Mouse (Mus musculus) neural tube, embryonic 13.5 days (tissue): Measurements from ENCODE around the gene Fam186b. TPM values are rescaled to one million over a fixed set of nuclear protein-coding genes. Genes with fewer than 3 reads are reported as not detected.

Experiments
- ATAC-seq: fragments of 200-750 bp; cut with Nextera tagmentation; 2 replicates; pipeline ENCODE4 v1.8.0; 2017; ENCODE audit warnings: low read depth, mild to moderate bottlenecking, moderate TSS enrichment, moderate library complexity
- H3K27ac ChIP-seq: fragments of 300-500 bp; sonication (generic); replicated peaks from 2 replicates; pipeline ENCODE4 v1.5.1; 2015; ENCODE audit warnings: moderate library complexity, mild to moderate bottlenecking, inconsistent platforms
- H3K27me3 ChIP-seq: fragments of 300-500 bp; sonication (generic); 2 replicates; pipeline ENCODE4 v1.6.1; 2015; ENCODE audit warnings: mild to moderate bottlenecking, inconsistent platforms
- H3K36me3 ChIP-seq: fragments of 300-500 bp; sonication (generic); 2 replicates; pipeline ENCODE4 v1.6.1; 2015; ENCODE audit warnings: mild to moderate bottlenecking, inconsistent platforms
- H3K4me1 ChIP-seq: fragments of 300-500 bp; sonication (generic); replicated peaks from 2 replicates; pipeline ENCODE4 v1.6.1; 2015; ENCODE audit warnings: inconsistent platforms
- H3K4me2 ChIP-seq: fragments of 300-500 bp; sonication (generic); 2 replicates; pipeline ENCODE4 v1.6.1; 2015; ENCODE audit warnings: inconsistent platforms, mild to moderate bottlenecking, moderate library complexity
- H3K4me3 ChIP-seq: fragments of 300-500 bp; sonication (generic); 2 replicates; pipeline ENCODE4 v1.5.1; 2015; ENCODE audit warnings: mild to moderate bottlenecking, inconsistent platforms
- H3K9ac ChIP-seq: fragments of 300-500 bp; sonication (generic); 2 replicates; pipeline ENCODE4 v1.6.1; 2015; ENCODE audit warnings: moderate library complexity, mild to moderate bottlenecking, inconsistent platforms
- H3K9me3 ChIP-seq: fragments of 300-500 bp; sonication (generic); 2 replicates; pipeline ENCODE4 v1.6.1; 2016; ENCODE audit warnings: inconsistent platforms
- WGBS: fragments of 180-500 bp; shearing (Covaris S2); methylation state at CpG from one replicate; pipeline ENCODE4 v1.1.7; 2015; 5-methylcytosine and 5-hydroxymethylcytosine counted together
- polyA plus RNA-seq: library from polyadenylated mRNA; unstranded; fragments of >200 nt; fragmentation: Nextera tagmentation; extraction: Ambion mirVana; gene quantifications from 2 replicates; pipeline ENCODE4 v1.2.1, GENCODE M21; 2015

The Fam186b gene
- polyA plus RNA-seq, 1 experiment from 2014 or later, result 0.54 TPM

DNA sequence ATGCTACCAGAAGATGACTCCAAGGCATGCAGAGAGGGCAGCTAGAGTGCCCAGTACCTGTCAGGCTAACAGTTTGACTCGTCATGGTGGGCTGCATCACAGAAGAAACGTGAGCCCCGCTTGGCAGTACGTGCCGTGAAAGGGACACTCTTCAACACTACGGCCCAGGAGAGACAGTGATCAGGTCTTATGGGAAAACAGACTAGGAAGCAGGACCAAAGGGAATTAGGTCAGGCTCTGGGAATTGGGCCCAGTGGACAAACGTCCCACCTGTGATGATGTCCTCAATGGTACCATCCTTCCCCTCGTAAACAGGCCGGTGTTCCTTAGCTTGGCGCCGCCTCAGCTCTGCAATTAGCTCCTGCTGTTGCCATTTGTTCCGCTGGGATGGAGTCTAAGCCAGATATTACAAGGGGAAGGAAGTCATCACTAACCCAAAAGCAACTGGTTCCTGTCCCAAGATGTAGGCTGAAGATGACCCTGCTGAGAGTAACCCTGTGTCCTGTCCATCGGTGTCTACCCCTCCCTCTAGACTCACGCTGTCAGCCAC, 23.2 kb upstream of the Fam186b start:
- peak overlapping the region; percentile 80 for H3K27ac ChIP-seq
- no peaks in the 10 kb centered on the region; the same call in 1 of the 2 replicates for H3K4me1 ChIP-seq
- no peak overlapping the region for H3K4me2 ChIP-seq
- ATAC-seq, result no peak
- no peaks in the 10 kb centered on the region for H3K9me3 ChIP-seq
- 75% methylated on average over 14 of the region's 14 CpGs for WGBS
- H3K36me3 ChIP-seq, result peaks cover 95% of the 10 kb centered on the region
- H3K4me3 ChIP-seq, result no peak overlapping the region
- no peaks in the 10 kb centered on the region for H3K27me3 ChIP-seq
- no peak overlapping the region for H3K9ac ChIP-seq

DNA sequence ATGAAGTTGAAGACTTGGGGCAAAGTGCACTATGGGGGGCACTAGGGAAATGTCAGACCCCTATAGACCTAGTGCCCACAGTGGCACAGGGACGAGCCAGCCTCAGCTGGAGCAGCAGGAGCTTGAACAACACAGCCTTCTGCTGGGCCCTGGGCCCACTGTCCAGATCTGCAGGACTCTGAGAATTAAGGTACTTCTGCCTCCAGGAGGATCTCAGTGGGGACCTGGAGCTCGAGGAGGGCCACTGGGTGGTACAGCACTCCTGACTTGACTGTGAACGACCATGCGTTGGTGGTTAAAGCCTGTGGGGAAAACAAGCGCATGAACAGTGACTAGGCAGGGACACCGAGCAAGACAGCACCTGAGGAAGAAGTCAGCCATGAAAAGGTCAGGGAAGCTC, 22.4 kb upstream of the Fam186b start:
- Histone ChIP-seq H3K4me1 (no peaks in the 10 kb centered on the region; the same call in 1 of the 2 replicates), H3K36me3 (peaks cover 99% of the 10 kb centered on the region), H3K9ac (0 out of 2 replicates have a peak overlapping the region, but pooled peaks have one; percentile 22), H3K9me3 (no peaks in the 10 kb centered on the region), H3K4me2 (no peak overlapping the region), H3K4me3 (no peak overlapping the region), H3K27me3 (no peaks in the 10 kb centered on the region), H3K27ac (peak overlapping the region; percentile 80)
- ATAC-seq, result no peak
- WGBS, result 87% methylated on average over 6 of the region's 6 CpGs

DNA sequence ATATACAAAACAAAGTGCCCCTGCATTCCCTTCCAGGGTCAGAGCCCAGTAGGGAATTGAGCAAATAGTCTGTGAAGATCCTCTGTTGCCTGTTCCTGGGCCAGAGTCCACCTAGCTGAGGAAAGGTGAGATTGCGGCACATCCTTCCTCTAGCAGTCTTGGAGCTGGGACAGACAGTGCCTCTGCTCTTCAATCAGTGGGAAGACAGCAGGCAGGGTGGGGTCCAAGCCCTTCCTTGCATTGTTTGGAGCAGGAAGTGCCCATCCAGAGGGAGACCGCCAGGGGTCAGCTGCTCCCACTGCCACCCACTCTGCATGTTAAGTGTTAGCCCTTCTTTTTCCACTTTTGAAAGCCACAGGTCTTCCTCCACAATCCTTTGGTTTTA, 21.6 kb upstream of the Fam186b start:
- Histone ChIP-seq H3K36me3 (peaks cover 99% of the 10 kb centered on the region), H3K27ac (peak overlapping the region; percentile 80), H3K9ac (peak overlapping the region; percentile 22; the same call in 1 of the 2 replicates), H3K4me1 (no peaks in the 10 kb centered on the region; the same call in 1 of the 2 replicates), H3K4me2 (no peak overlapping the region), H3K9me3 (no peaks in the 10 kb centered on the region), H3K27me3 (no peaks in the 10 kb centered on the region), H3K4me3 (no peak overlapping the region)
- peak; percentile 36; the same call in 1 of the 2 replicates for ATAC-seq
- WGBS, result 90% methylated on average over 2 of the region's 2 CpGs

DNA sequence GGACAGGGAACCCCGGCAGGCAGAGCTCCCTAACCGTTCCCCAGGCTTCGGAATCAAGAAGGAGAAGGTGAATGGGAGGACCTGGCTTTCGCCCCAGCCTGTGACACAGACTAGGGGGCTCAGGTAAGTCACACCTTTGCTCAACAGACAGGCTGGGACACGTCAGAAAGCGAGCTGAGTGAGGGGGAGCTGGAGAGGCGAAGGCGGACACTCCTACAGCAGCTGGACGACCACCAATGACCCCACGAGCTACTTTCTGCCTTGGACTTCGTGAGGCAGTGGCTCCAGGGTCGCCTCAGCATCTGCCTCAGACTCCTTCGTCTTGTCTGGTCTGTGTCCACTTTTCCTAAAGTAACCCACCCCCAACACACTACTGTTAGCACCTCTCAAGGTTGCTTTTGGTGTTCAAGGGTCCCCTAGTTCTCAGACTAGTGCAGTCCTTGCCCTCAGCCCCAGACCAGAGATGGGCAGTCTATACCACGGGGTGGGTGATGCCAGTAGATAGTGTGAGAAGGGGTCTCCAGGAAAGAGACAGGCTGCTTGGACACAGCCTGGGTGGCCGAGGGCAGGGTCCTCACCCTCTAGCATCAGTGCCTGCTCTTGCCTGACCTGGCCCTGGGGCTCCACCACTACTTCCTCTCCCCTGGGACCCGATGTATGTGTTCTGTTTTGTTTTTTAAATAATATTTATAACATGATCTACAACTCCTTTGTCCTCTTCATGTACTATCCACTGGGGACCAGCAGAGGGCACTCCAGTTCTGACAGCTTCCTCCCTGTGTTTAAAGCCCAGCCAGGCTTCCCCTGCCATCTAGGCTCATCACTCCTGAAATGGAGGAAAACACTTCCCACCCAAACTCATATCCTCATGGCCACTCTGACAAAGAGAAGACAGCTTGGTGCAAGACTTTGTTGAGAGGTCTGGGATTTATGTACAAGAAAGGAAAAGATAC, 20.9 kb upstream of the Fam186b start:
- no peak overlapping the region for H3K4me2 ChIP-seq
- H3K9me3 ChIP-seq, result no peaks in the 10 kb centered on the region
- no peaks in the 10 kb centered on the region for H3K27me3 ChIP-seq
- H3K36me3 ChIP-seq, result peaks cover 99% of the 10 kb centered on the region
- H3K4me3 ChIP-seq, result no peak overlapping the region
- no peaks in the 10 kb centered on the region; the same call in 1 of the 2 replicates for H3K4me1 ChIP-seq
- ATAC-seq, result 0 out of 2 replicates have a peak, but pooled peaks have one; percentile 40
- peak overlapping the region; percentile 80 for H3K27ac ChIP-seq
- peak overlapping the region; percentile 43; the same call in 1 of the 2 replicates for H3K9ac ChIP-seq
- 84% methylated on average over 16 of the region's 16 CpGs for WGBS

GRCm38 (mm10) chr15:99314891-99315290, 19.2 kb upstream of the Fam186b start:
- Histone ChIP-seq H3K27ac (no peak overlapping the region), H3K9me3 (no peaks in the 10 kb centered on the region), H3K27me3 (no peaks in the 10 kb centered on the region), H3K4me3 (no peak overlapping the region), H3K4me1 (no peaks in the 10 kb centered on the region; the same call in 1 of the 2 replicates), H3K36me3 (peaks cover 98% of the 10 kb centered on the region), H3K4me2 (no peak overlapping the region), H3K9ac (no peak overlapping the region)
- no peak for ATAC-seq
- WGBS, result 96% methylated on average over 16 of the region's 16 CpGs

DNA sequence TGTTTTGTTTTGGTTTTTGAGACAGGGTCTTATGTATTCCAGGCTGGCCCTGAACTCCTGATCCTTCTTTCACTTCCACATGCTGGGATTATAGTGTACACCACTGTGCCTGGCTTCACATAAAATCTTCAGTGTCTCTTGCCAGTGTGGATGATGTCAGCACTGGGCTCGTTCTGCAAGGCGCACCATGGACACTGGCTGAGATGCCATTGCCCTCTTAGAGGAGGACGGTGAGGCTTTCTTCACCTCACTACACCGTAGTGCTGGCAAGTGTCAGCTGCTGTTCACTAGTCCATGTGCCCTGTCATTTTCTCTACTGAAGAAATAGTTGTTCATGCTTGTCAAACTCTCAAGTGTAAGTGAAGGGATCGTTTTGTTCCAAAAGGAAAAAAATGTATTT, 14.9 kb upstream of the Fam186b start:
- Histone ChIP-seq H3K27ac (no peak overlapping the region), H3K36me3 (peaks cover 99% of the 10 kb centered on the region), H3K4me1 (no peaks in the 10 kb centered on the region; the same call in 1 of the 2 replicates), H3K4me2 (no peak overlapping the region), H3K9me3 (no peaks in the 10 kb centered on the region), H3K9ac (no peak overlapping the region), H3K27me3 (no peaks in the 10 kb centered on the region), H3K4me3 (no peak overlapping the region)
- ATAC-seq, result no peak
- WGBS, result 92% methylated on average over 5 of the region's 5 CpGs

- no peak overlapping the region for H3K27ac ChIP-seq
- WGBS, result 94% methylated on average over 9 of the region's 9 CpGs
- H3K4me3 ChIP-seq, result no peak overlapping the region
- no peak overlapping the region for H3K4me2 ChIP-seq
- no peaks in the 10 kb centered on the region; the same call in 1 of the 2 replicates for H3K4me1 ChIP-seq
- H3K27me3 ChIP-seq, result no peaks in the 10 kb centered on the region
- H3K9me3 ChIP-seq, result no peaks in the 10 kb centered on the region
- ATAC-seq, result no peak
- peaks cover 99% of the 10 kb centered on the region for H3K36me3 ChIP-seq
- no peak overlapping the region for H3K9ac ChIP-seq
Observed at GRCm38 (mm10) chr15:99309549-99309948, 13.9 kb upstream of the Fam186b start.

DNA sequence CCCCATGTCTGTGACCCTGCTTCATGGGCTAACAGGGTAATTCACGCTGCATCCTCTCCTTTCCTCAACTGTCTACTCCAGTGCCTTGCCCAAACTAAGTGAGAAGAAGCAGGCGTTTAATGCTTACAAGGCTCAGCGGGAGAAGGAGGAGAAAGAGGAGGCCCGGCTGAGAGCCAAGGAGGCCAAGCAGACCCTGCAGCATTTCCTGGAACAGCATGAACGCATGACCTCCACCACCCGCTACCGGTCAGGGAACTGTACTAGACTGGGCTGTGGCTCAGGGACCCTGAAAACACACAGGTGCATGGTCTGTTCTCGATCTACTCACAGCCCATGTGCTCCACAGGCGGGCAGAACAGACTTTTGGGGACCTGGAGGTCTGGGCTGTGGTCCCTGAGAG, 11.8 kb upstream of the Fam186b start:
- ATAC-seq, result no peak
- Histone ChIP-seq H3K4me3 (no peak overlapping the region), H3K27me3 (no peaks in the 10 kb centered on the region), H3K9ac (no peak overlapping the region), H3K9me3 (no peaks in the 10 kb centered on the region), H3K27ac (no peak overlapping the region), H3K4me2 (no peak overlapping the region), H3K4me1 (0 out of 2 replicates have a peak, but pooled peaks cover 4% of the 10 kb centered on the region), H3K36me3 (peaks cover 89% of the 10 kb centered on the region)
- 92% methylated on average over 9 of the region's 9 CpGs for WGBS

- Histone ChIP-seq H3K9me3 (no peaks in the 10 kb centered on the region), H3K27ac (peak overlapping the region; percentile 93; the same call in 1 of the 2 replicates), H3K36me3 (no peaks in the 10 kb centered on the region), H3K4me1 (peaks cover 28% of the 10 kb centered on the region), H3K27me3 (no peaks in the 10 kb centered on the region), H3K4me3 (peak overlapping the region; percentile 72), H3K9ac (peak overlapping the region; percentile 85), H3K4me2 (peak overlapping the region; percentile 71)
- 42% methylated on average over 5 of the region's 5 CpGs for WGBS
- no peak for ATAC-seq
Observed at GRCm38 (mm10) chr15:99296213-99296612, 525 bp upstream of the Fam186b start.

- under 1% methylated on average over 60 of the region's 64 CpGs for WGBS
- ATAC-seq, result peak; percentile 95
- peak within 1 kb of the TSS; percentile 72 for H3K4me3 ChIP-seq
Observed at GRCm38 (mm10) chr15:99294813-99295374, 794 bp downstream of the Fam186b start, which contains the start of gene Prpf40b. Gene Prpf40b, plus strand, starts transcription at chr15:99295087.

GRCm38 (mm10) chr15:99294287-99294686, 1.4 kb downstream of the Fam186b start:
- H3K27ac ChIP-seq, result peak overlapping the region; percentile 93; the same call in 1 of the 2 replicates
- no peaks in the 10 kb centered on the region for H3K36me3 ChIP-seq
- peaks cover 28% of the 10 kb centered on the region for H3K4me1 ChIP-seq
- peak; percentile 1; the same call in 1 of the 2 replicates for ATAC-seq
- peak overlapping the region; percentile 85 for H3K9ac ChIP-seq
- no peaks in the 10 kb centered on the region for H3K9me3 ChIP-seq
- H3K4me3 ChIP-seq, result peak overlapping the region; percentile 72
- peak overlapping the region; percentile 71 for H3K4me2 ChIP-seq
- 28% methylated on average over 16 of the region's 16 CpGs for WGBS
- no peaks in the 10 kb centered on the region for H3K27me3 ChIP-seq

More at GRCm38 (mm10) chr15:99294813-99295374, 794 bp downstream of the Fam186b start, which contains the start of gene Prpf40b:
- no peaks in the 10 kb centered on the region for H3K36me3 ChIP-seq
- peaks cover 28% of the 10 kb centered on the region for H3K4me1 ChIP-seq
- H3K9me3 ChIP-seq, result no peaks in the 10 kb centered on the region
- H3K27ac ChIP-seq, result peak within 1 kb of the TSS; percentile 93
- H3K4me2 ChIP-seq, result peak within 1 kb of the TSS; percentile 71
- H3K9ac ChIP-seq, result peak within 1 kb of the TSS; percentile 85
- no peaks in the 10 kb centered on the region for H3K27me3 ChIP-seq
